15 mouse cellular contexts compared by ENCODE assay signal in the genomic region with DNA sequence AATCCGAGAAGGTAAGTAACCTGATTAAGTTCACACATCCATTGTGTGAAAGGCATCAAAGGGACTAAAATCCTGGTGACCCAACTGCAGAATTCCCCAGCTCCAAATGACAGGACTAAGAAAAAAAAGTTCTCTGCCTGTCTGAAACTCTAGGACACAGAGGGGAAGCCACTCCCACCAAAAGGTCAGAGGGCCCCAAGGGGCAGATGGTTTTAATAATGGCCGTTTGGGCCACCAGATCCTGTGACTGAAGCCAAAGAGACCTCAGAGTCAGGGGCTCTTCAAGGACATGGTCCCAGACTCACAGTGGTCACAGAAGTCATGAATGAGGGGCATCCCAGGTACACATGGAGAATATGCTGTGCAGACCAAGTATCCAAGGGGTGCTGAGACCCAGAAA.
"Had no signal": no experiment of that assay in that cellular context is flagged by ENCODE, and none has a peak within 500 bp of the region (broad histone marks: within the 10 kb centered on the region; RNA-seq: fewer than 3 reads in every experiment).

No protein-coding gene starts in this region.

- H3K36me3 ChIP-seq: limb, embryonic 13.5 days; liver, embryonic 15.5 days; midbrain, embryonic 15.5 days; neural tube, embryonic 12.5 days; stomach, embryonic 15.5 days had no signal

- H3K4me3 ChIP-seq: limb, embryonic 13.5 days; liver, embryonic 15.5 days; midbrain, embryonic 15.5 days; neural tube, embryonic 12.5 days; stomach, embryonic 15.5 days had no signal

- ATAC-seq: lung, postnatal 0 days; midbrain, embryonic 15.5 days had no signal

- H3K27ac ChIP-seq: limb, embryonic 13.5 days; liver, embryonic 15.5 days; midbrain, embryonic 15.5 days; neural tube, embryonic 12.5 days; stomach, embryonic 15.5 days had no signal

- H3K9me3 ChIP-seq: limb, embryonic 13.5 days; liver, embryonic 15.5 days; midbrain, embryonic 15.5 days; neural tube, embryonic 12.5 days; stomach, embryonic 15.5 days had no signal

- H3K9ac ChIP-seq: limb, embryonic 13.5 days; liver, embryonic 15.5 days; midbrain, embryonic 15.5 days; neural tube, embryonic 12.5 days; stomach, embryonic 15.5 days had no signal

- H3K27me3 ChIP-seq: limb, embryonic 13.5 days; midbrain, embryonic 15.5 days; stomach, embryonic 15.5 days had no signal

- H3K4me2 ChIP-seq: limb, embryonic 13.5 days; midbrain, embryonic 15.5 days; neural tube, embryonic 12.5 days; stomach, embryonic 15.5 days had no signal

- DNase-seq: kidney, adult 11 months; kidney, adult 9 months; kidney, postnatal 10 days; kidney, postnatal 4 days; lung, adult 2 months; lung, postnatal 36 days; retina, postnatal 1 day; right cerebral cortex, postnatal 14 days; thymus, postnatal 4 days had no signal
